Mouse (Mus musculus) small intestine, adult 2 months (tissue): Measurements from ENCODE around the gene Ankrd27.

Experiments used
- CTCF ChIP-seq: fragments of 200-500 bp; IDR thresholded peaks from 2 replicates; pipeline ENCODE4 v1.5.1; 2012; ENCODE audit warnings: low read depth, mild to moderate bottlenecking, control low read depth, inconsistent platforms, low read length, moderate library complexity, mixed read lengths; ENCODE audit not compliant: insufficient replicate concordance, insufficient read length; ENCODE audit errors: extremely low read depth
- POLR2A ChIP-seq: fragments of 200-500 bp; IDR thresholded peaks from 2 replicates; pipeline ENCODE4 v1.6.1; 2012; ENCODE audit warnings: low read depth, mild to moderate bottlenecking, control low read depth, inconsistent platforms, low read length, moderate library complexity

GRCm38 (mm10) chr7:35657829-35658228 lies 71.8 kb downstream of the Ankrd27 start:
- TF ChIP-seq CTCF (no peak), POLR2A (no peak)
